ENCODE assay signal across 19 mouse cellular contexts in genomic region chr5:99931910-99932309, GRCm38 (mm10). TPM values are rescaled to one million over a fixed set of nuclear protein-coding genes. Genes with fewer than 3 reads are reported as not detected.
"Had no signal": no experiment of that assay in that cellular context is flagged by ENCODE, and none has a peak within 500 bp of the region (broad histone marks: within the 10 kb centered on the region; RNA-seq: fewer than 3 reads in every experiment).

No protein-coding gene starts in this region.

- DNase-seq: retina, postnatal 1 day; right cerebral cortex, adult 18-20 months; right cerebral cortex, postnatal 14 days; right cerebral cortex, postnatal 25 days; right cerebral cortex, postnatal 4 days; spleen, adult 18-20 months; thymus, adult 18-20 months; thymus, adult 2 months; thymus, postnatal 14 days; thymus, postnatal 25 days; thymus, postnatal 36 days; thymus, postnatal 4 days had no signal

- H3K27me3 ChIP-seq: neural tube, embryonic 13.5 days; neural tube, embryonic 15.5 days; stomach, embryonic 15.5 days had no signal

- H3K9me3 ChIP-seq: neural tube, embryonic 13.5 days; neural tube, embryonic 15.5 days; stomach, embryonic 15.5 days had no signal

- H3K9ac ChIP-seq: neural tube, embryonic 13.5 days; neural tube, embryonic 15.5 days; stomach, embryonic 15.5 days had no signal

- H3K4me3 ChIP-seq: neural tube, embryonic 13.5 days; neural tube, embryonic 15.5 days; stomach, embryonic 15.5 days had no signal

- H3K4me1 ChIP-seq: neural tube, embryonic 13.5 days; neural tube, embryonic 15.5 days; stomach, embryonic 15.5 days had no signal

- H3K27ac ChIP-seq: neural tube, embryonic 13.5 days; neural tube, embryonic 15.5 days; stomach, embryonic 15.5 days; stomach, postnatal 0 days had no signal

- H3K4me2 ChIP-seq: neural tube, embryonic 13.5 days; neural tube, embryonic 15.5 days; stomach, embryonic 15.5 days had no signal

- H3K36me3 ChIP-seq: neural tube, embryonic 13.5 days; neural tube, embryonic 15.5 days; stomach, embryonic 15.5 days had no signal

RNA-seq across cellular contexts. Expression of gene Vamp9, which starts 25.9 kb away (rescaled TPM):
- polyA plus RNA-seq: small intestine, adult 2 months; spleen, adult 2 months; stomach, embryonic 16.5 days; thymus, adult 2 months had no signal
